Mouse (Mus musculus) lung, postnatal 0 days (tissue): ENCODE results near the gene Ceacam3.
"Not testable (repeated sequence)": the region's sequence is repeated elsewhere in the genome, so short reads cannot be mapped to it uniquely, and the experiment has no call there.

Experiments
- CTCF ChIP-seq: IDR thresholded peaks from 2 replicates; pipeline ENCODE4 v1.5.1; 2016; ENCODE audit warnings: antibody characterized with exemption, mild to moderate bottlenecking
- EP300 ChIP-seq: IDR thresholded peaks from 2 replicates; pipeline ENCODE4 v1.6.1; 2016; ENCODE audit warnings: antibody characterized with exemption, mild to moderate bottlenecking, control low read depth

GRCm38 (mm10) chr7:17101631-17102030, 48.5 kb upstream of the Ceacam3 start:
- not testable (repeated sequence) for TF ChIP-seq CTCF, EP300
